Mouse (Mus musculus) left cerebral cortex, adult 9 months (tissue): ENCODE data around the gene B3gnt2.

Experiments
- DNase-seq, 2 experiments: peaks; one replicate each; pipeline ENCODE4 v3.0.0; 2022; ENCODE audit warnings: low spot score in 2 of 2

B3gnt2 gene

DNA sequence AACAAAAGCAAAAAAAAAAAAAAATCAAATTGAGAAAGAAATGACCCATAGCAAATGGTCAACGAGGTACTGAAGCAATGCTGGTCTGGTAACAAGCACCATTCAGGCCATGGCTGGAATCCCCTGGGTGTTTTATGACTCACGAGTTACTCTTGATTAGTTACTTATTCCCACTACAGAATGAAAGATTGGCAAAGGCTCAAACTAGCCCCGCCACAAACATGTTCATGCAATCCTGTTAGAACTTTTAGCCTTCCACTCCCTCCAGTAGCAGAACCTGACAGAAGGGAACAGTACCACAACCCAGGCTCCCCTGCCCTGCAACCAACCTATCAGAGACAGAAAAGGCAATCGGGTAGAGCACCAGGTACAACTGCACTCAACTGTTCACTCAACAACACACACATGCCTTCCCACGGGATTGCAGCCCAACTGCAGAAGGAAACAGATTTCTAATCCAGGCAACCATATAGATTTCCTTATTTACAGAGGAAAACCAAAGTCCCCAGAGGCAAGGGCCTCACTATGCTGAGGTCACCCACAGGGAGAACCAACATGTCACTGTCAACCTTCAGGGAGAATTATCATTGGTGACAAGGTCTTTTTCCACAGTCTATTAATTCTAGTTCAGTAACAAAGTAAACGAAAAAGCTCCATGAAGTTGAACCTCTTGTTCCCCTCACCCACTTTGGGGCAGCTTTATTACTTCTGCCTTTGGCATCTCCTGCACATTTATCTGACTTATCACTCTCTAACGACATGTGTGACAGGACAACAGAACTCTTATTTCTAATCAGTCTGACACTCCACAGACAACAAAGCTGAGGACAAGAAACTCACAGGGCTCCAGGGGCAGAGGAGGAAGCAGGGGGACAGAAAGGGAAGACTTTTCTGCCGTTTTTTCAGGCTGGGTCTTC, 12.8 kb downstream of the B3gnt2 start:
- no peak for DNase-seq

DNA sequence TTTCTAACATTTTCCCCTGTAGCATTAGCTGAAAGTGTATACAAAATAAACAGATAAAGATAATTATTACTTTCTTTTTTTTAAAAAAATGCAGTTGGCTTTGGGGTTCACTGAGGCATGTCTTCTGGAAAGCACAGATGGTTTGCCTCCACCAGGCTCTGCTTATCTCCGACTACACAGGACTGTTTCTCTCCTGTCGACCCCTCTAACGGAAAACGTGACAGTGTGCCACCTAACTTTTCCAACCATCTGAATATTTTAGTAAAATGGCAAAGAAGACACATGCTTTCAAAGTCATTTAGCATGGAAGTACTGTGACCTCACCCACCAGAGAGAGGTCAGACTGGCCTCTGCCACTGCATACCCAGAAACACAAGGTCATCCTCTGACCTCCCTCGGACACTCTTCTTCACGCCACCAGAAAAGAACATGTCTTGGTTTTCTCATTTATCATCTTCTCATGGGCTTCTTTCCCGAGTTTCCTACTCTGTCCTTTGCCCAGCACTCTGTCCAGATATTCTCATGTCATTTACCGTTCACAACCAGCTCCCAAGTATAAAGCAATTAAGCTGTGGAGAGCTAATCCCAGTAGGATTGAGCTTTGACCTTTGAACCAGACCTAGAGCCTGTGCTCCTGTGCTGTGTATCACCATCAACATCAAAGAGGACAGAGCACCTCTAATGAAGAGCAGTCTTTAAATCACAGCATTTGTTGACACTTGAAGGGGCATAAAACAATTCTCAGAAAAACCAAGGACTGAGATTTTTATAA, 13.6 kb downstream of the B3gnt2 start:
- no peak for DNase-seq

DNA sequence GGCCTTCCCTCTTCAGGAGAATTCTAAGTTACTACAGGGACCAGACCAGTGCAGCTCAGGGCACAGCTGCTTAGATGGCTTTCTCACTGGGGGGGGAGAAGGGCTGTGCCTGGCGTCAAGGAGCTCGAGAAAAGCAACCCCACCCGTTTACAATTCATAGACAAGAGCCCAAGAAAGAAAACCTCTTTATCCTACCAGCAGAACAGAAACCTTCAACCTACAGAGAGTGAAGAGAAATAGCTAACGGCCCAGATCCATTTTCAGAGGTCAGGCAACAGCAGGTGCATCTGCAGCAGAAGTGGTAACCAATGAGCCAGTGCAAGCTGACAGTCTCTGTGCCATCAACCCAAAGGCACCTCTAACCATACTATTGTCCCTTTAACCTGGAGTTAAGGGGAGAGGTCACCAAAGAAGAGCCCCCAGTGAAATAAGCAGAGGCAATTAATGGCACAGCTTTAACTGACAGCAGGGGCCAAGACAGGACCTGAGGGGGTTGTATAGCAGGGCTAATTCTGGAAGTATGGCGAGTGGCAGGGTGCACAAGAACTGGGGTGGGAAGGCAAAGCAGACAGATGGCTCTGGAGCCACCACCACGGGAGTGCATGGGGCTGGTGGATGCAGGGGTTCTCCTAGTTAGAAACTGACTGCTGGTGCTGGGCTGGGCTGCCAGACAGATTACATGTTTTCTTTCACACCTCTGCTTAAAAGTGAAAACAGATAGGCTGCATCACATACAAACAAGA, 14.5 kb downstream of the B3gnt2 start:
- DNase-seq, result no peak

DNA sequence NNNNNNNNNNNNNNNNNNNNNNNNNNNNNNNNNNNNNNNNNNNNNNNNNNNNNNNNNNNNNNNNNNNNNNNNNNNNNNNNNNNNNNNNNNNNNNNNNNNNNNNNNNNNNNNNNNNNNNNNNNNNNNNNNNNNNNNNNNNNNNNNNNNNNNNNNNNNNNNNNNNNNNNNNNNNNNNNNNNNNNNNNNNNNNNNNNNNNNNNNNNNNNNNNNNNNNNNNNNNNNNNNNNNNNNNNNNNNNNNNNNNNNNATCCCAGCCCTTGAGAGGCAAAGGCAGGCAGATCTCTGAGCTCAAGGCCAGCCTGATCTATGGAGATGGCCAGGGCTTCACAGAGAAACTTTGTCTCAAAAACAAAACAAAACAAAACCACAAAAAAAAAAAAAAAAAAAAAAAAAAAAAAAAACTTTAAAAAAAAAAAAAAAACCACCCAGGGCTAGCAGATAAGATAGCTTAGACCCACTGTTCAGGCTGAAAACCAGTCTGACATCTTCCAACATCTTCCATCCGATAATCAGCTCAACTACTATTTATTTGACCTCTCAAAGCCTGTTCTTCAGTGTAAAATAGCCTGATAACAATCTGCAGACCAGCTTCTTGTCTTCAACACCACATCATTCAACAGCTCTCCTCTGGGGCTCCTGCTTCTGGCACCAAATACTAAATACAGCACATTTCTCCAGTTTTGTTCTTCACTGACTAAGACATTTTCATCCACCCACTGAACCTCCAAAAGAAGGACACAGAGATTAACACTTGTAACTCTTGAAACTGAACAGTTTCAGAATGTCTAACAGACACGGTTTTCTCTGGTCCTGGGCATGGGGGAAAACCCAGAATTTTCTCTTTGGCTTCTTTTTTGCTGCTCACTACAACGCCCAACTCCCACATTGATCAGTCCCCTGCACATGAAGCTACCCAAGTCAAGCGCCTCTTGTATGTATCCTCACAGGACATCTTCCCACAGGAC, 15.7 kb downstream of the B3gnt2 start:
- DNase-seq, result peak in 1 of 2 experiments; percentile 41

DNA sequence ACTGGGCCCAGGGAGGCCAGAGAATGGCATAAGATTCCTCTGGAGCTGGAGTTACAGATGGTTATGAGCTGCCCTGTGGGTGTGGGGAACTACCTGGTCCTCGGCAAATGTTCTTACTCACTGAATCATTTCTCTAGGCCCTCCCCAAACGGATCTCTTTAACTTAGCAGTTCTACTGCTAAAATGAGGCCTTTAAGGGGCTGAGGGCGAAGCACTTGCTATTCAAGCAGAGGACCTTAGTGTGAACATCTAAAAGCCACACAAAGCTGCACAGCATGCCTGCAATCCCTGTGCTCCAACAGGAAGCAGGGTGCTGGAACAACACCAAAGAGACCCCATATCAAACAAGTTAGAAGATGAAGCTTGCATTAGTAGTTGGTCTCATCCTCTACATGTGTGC, 21.3 kb downstream of the B3gnt2 start:
- DNase-seq, result no peak

DNA sequence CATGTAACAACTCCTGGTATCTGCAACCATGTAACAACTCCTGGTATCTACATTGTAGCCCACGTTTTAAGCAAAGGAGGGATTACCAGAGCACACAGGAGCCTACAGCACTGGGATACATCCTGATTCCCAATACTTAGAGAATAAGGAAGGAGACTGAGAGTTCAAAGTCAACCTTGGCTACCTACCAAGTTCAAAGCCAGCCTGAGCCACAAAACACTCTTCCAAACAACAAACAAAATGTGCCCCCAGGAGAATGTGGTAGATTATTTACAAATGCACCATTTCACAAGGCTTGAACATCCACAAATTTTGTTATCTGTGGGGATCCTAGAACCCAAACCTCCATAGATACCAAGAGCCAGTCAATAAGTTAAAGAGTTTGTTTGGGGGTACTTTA, 22.4 kb downstream of the B3gnt2 start:
- DNase-seq, result no peak

DNA sequence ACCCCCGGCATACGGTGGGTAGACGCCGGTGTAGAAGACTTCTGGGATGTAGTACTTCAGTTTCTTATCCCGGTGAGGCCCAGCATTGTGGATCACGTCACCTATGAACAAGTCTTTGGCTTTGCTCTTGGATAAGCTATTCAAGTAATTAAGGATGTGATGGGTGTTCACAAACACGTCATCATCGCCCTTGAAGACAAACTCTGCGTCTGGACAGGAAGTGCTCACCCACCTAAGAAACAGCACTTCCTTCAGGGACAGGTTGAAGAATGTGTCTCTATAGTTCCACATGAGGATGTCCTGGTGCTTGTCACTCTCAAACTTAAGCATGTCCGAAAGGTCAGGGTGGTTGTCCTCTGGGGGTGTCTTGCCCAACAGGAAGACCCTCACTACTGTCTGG, 24.5 kb downstream of the B3gnt2 start:
- DNase-seq, result no peak

DNA sequence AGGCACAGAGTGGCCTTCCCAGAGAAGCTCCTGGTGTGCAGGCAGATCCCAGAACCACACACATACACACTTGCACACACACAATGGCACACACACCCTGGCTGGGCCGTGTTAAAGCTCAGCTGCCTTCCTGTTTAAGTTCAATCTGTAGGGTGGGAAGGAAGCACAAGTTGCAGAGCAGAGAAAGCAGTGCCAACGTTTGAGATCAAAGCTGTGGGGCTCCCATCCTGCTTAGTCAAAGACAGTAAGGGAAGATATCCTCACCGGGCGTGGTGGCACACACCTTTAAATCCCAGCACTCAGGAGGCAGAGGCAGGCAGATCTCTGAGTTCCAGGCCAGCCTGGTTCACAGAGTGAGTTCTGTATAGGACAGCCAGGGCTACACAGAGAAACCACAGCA, 28.2 kb downstream of the B3gnt2 start:
- DNase-seq, result no peak

DNA sequence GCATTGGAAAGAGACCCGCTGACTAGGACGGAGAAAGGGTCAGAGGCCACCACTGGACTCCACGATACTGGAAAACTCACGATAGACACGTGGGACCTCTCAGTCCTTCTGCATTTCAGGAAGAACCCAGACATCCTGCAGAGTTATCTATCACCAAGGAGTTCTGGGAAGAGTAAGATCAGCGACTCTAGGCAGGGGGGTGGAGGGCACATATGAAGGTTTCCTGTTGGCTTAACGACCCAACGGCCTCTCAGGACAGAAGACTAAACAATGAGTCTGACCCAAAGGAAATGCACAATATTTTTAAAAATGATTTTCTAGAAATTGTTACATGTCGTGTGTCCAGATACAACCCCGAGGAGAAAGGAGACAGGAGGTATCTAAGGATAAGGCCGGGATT, 28.8 kb downstream of the B3gnt2 start:
- no peak for DNase-seq

DNA sequence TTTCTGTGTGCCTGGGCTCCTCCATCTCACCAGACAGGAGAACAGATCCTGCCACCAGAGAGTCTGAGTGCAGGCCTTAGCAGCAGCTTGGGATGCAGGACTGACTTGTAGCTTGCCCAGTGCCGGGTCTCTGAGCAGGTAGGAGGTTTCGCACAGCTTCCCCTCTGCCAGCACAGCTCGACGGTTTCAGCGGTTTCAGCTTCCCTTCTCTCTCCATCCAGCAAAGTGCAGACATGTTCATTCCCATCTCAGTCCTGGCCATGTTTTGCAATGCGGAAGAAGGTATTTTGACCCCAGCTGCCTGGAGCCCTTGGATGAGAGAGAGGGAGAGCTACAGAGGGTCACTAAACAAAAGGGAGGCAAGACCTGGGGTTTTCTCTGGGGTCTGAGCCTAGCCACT, 30.1 kb downstream of the B3gnt2 start:
- no peak for DNase-seq

DNA sequence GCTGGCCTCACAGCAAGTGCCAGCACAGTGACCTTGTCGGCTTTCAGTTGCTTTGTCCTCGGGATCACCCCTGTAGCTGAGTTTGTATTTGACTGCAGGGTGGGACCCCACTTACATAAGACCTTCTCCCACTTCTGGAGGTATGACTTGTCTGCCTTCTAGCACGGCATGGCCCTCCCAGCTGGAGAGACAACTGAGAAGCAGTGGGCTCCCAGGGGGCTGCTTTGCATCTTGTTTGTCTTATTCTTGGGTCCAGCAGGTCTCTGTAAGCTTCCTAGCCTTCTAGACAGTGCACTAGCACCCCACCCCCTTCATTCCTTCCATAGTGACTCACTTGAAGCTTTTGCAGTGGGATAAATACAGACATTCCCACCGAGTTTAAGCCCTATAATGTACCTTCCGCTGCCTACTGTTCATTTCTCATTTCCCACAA, 30.6 kb downstream of the B3gnt2 start:
- no peak for DNase-seq

DNA sequence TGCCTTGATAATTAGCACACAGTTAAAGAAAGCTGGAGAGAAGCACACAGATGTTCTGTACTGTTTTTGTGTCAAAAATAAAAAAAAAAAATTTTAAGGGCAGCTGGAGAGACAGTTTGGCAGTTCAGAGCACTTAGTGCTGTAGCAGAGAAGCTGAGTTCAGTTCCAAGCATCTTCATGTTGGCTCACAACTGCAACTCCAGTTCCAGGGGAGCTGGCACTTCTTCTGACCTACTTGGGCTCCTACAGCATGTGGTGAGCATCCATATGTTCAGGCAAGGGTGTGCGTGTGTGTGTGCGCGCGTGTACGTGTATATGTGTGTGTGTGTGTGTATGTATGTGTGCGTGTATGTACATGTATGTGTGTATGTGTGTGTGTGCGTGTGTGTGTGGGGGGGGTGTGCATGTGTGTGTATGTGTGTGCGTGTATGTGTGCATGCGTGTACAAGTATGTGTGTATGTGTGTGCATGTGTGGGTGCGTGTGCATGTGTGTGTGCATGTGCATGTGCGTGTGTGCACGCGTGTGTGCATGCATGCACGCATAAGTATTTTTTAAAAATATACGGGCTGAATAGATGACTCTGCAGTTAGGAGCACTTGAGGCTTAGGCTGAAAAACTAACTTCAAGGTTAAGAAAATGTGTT, 31.7 kb downstream of the B3gnt2 start:
- peak in 1 of 2 experiments; percentile 34 for DNase-seq

DNA sequence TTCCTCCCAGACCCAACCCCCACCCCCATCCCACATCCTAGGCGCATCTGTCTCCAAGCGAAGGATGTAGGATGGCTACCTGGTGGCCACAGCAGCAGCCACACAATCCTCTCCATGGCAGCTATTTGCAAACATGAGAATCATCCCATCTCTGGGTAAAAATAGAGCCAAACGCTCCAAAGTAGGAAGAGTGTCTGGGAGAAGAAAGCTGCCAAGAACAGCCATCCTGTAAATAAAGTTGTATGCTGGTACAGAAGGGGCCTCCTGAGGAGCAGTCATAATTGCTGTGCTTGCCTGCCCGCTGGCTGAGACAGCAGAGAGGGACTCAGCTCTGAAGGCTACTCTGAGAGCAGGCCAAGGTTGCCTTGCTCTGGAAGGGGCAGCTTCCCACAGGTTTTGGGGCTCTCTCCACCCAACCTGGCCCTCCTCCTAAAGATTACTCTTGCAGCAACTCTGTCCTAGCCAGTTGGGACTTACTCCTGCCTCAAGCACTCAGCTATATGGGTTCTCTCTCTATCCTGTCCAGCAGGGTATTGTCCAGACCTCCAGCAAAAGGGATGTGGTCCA, 33.2 kb downstream of the B3gnt2 start:
- DNase-seq, result no peak

DNA sequence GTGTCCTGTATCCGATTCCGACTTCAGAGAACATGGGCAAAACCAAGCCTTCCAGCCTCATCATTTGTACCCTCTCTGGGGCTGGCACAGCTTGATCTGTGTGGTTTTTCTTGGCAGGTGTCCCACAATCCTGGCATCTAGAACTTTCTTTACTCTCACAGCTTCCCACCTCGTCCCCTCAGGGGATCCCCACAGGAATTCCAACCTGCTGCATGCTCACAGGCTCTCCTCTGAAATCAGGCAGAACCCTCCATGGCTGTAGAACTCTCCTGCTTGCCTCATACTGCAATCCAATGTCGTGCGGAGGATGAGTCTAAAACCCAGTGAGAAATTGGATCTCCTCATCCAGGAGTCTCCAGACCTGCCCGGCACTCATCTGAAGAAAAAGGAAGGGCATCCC, 34.1 kb downstream of the B3gnt2 start:
- DNase-seq, result no peak

DNA sequence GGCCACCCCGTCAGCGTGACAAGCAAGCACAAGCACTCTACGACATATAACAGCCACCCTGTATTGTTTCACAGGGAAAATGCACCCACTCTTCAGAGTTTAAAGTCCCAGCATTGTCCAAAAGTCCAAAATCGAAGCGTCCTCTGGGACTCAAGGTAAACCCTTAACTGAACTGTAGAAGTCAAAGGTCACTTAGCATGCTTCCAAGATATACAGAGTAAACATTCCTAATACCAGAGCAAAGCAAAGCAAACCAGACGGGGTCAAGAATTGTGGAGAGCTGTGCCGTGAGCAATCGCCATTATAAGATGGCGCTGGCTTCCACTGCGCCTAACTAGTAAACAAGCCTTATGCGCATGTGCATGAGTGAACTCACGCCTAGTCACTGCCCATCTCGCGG, 34.7 kb downstream of the B3gnt2 start:
- DNase-seq, result no peak

DNA sequence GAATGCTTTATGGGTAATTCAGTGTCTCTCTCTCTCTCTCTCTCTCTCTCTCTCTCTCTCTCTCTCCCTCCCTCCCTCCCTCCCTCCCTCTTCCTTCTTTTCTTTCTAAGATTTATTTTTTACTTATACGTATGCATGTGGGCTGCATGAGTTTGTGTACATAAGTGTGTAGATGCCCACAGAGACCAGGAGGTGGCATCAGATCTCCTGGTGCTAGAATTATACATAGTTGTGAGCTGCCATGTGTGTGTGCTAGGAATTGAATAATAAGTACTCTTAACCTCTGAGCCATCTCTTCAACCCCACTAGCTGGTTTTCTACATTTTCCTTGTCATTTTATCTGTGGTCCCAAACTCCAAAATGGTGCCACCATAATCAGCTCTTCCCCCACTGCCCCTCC, 35.2 kb downstream of the B3gnt2 start:
- no peak for DNase-seq

DNA sequence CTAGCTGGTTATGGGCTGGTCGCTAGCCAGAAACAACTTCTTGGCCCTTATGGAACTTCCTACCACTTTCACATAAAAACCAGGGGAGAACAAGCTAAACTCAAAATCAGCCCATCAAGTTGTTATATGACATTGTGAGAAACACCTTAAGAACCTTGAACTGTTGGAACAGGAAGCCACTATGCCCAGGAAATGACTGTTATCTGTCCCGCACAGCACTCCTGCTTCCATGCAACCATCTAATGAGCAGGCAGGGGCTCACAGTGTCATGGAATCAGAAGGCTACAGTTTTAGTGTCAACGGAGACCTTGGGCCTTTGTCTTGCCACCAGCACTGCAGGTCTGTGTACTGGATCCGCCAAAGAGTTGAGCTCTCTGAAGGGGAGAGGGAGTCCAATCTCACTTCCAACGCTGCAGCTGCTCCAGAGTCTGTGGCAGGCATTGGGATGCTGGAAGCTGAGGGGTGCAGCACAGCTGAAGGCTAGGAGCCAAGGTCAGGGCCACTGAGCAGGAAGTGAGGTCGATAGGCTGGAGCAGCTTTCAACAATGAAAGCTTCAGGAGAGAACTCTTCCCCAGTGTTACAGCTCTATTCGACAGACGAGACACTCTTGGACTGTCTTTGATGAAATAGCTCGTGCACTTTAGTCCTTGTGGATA, 36.6 kb downstream of the B3gnt2 start:
- DNase-seq, result no peak

DNA sequence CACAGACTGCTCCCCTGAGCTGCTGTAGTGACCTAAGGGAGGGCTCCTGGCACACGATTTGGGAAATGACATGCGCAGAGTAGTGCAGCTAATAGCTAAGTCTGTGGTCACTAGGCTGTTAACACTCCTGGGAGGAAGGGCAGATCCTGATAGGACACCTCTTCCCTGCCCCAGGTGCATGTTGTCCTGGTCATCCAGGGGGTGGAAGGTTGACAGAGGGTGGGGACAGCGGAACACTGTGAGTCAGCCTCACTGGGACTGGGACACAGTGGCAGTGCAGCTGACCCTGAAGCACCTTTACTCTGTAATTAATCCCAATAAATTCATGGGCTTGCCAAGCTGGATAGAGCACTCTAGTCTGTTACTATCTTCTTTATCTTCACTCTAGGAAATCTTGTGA, 39.5 kb downstream of the B3gnt2 start:
- no peak for DNase-seq

DNA sequence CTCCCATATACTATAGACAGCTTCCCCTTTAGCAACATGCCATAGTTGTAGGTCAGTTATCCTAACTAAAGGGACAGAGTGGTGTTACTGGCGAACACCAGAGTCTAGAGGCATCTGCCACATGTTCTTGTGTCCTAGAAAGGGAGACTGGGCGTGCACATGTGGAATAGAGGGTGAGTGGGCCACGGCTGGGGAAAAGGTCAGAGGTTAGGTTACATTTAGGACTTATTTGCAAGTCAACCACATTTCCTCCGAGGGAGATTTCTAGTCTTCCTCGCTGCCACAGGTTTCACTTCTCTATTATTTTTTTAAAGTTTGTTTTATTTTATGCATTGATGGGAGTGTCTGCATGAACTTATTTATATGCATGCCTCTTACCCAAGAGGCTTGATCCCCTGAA, 42.4 kb downstream of the B3gnt2 start:
- no peak for DNase-seq

DNA sequence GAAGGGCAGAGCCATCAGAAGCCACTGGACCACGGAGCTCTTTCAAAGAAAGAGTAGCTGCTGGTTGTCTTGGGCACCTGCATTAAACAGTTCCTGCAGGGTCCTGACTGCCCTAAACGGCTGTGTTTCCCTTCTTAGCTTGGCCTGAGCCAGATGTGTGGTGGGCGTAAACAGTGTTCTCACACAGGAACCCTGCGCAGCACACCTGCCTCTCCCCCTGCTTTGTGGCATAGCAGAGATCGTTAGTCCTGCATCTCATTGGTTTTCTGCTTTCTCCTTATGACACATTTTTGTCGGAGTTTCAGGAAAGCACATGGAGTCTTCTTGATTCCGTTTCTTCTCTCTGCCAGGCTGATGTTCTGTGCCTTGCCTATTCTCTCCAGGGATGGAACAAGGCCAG, 44.9 kb downstream of the B3gnt2 start:
- DNase-seq, result no peak
